Mouse (Mus musculus) right cerebral cortex, postnatal 36 days (tissue): Measurements from ENCODE around the gene Gab1.

Experiments
- DNase-seq, 2 experiments: peaks; one replicate each; pipeline ENCODE4 v3.0.0; 2022; ENCODE audit warnings: low spot score in 2 of 2, mixed read lengths in 1 of 2

Gene Gab1

GRCm38 (mm10) chr8:80845284-80845683 is 35.0 kb downstream of the Gab1 start:
- DNase-seq = no peak

- DNase-seq = no peak
Measured at GRCm38 (mm10) chr8:80843744-80844434, 36.4 kb downstream of the Gab1 start.

GRCm38 (mm10) chr8:80842514-80842913 is 37.8 kb downstream of the Gab1 start:
- no peak for DNase-seq

- DNase-seq = no peak
Measured at GRCm38 (mm10) chr8:80840090-80840489, 40.2 kb downstream of the Gab1 start.

- no peak for DNase-seq
Measured at GRCm38 (mm10) chr8:80838199-80838598, 42.1 kb downstream of the Gab1 start.

- no peak for DNase-seq
Measured at GRCm38 (mm10) chr8:80835401-80835800, 44.9 kb downstream of the Gab1 start.

- DNase-seq = no peak
Measured at GRCm38 (mm10) chr8:80834443-80834842, 45.9 kb downstream of the Gab1 start.

- DNase-seq = no peak
Measured at GRCm38 (mm10) chr8:80832534-80832933, 47.8 kb downstream of the Gab1 start.

GRCm38 (mm10) chr8:80831876-80832524 is 48.3 kb downstream of the Gab1 start:
- DNase-seq = no peak

- DNase-seq = no peak
Measured at GRCm38 (mm10) chr8:80830724-80831566, 49.4 kb downstream of the Gab1 start.

GRCm38 (mm10) chr8:80830141-80830540 is 50.2 kb downstream of the Gab1 start:
- DNase-seq = no peak

GRCm38 (mm10) chr8:80826996-80827395 is 53.3 kb downstream of the Gab1 start:
- no peak for DNase-seq

- no peak for DNase-seq
Measured at GRCm38 (mm10) chr8:80825136-80825535, 55.2 kb downstream of the Gab1 start.

GRCm38 (mm10) chr8:80824426-80824825 is 55.9 kb downstream of the Gab1 start:
- DNase-seq = no peak

GRCm38 (mm10) chr8:80823250-80823649 is 57.1 kb downstream of the Gab1 start:
- no peak for DNase-seq

GRCm38 (mm10) chr8:80821367-80822225 is 58.7 kb downstream of the Gab1 start:
- DNase-seq = no peak

GRCm38 (mm10) chr8:80818978-80819377 is 61.3 kb downstream of the Gab1 start:
- DNase-seq = no peak

- no peak for DNase-seq
Measured at GRCm38 (mm10) chr8:80817065-80817464, 63.3 kb downstream of the Gab1 start.

- no peak for DNase-seq
Measured at GRCm38 (mm10) chr8:80815179-80815578, 65.1 kb downstream of the Gab1 start.

GRCm38 (mm10) chr8:80814087-80814791 is 66.1 kb downstream of the Gab1 start:
- no peak for DNase-seq

- no peak for DNase-seq
Measured at GRCm38 (mm10) chr8:80813439-80813838, 66.9 kb downstream of the Gab1 start.
